Mouse (Mus musculus) CH12.LX (cell line): Measurements from ENCODE around the gene Hmgcl. TPM values are rescaled to one million over a fixed set of nuclear protein-coding genes. Genes with fewer than 3 reads are reported as not detected.
A peak's percentile ranks its signal among the peaks of the same experiment; 100 is the strongest.

Experiments used
- DNase-seq: peaks from one replicate; pipeline ENCODE4 v3.0.0-alpha.2; 2013; ENCODE audit errors: extremely low read depth
- H3K27ac ChIP-seq: 2 replicates; pipeline ENCODE4 v1.5.1; 2012; ENCODE audit warnings: low read depth, mild to moderate bottlenecking, control low read depth, moderate library complexity; ENCODE audit not compliant: insufficient read depth
- H3K27me3 ChIP-seq: replicated peaks from 2 replicates; pipeline ENCODE3; 2012; ENCODE audit warnings: inconsistent platforms
- H3K36me3 ChIP-seq, 2 experiments: replicated peaks in 1 of 2; 2 replicates each; pipeline versions ENCODE3 to v1.6.1; 2012; ENCODE audit warnings: inconsistent platforms in 1 of 2, low read length in 1 of 2, mild to moderate bottlenecking in 1 of 2, mixed read lengths in 1 of 2, moderate library complexity in 1 of 2; ENCODE audit not compliant: control insufficient read depth in 1 of 2, insufficient read depth in 1 of 2
- H3K4me1 ChIP-seq, 2 experiments: 2 replicates each; pipeline ENCODE4 v1.6.1; 2012; ENCODE audit warnings: inconsistent platforms in 1 of 2, moderate library complexity in 1 of 2; ENCODE audit not compliant: insufficient read depth in 2 of 2, control insufficient read depth in 1 of 2
- H3K4me2 ChIP-seq: 2 replicates; pipeline ENCODE4 v1.6.1; 2012; ENCODE audit warnings: low read depth, mild to moderate bottlenecking, control low read depth; ENCODE audit not compliant: poor library complexity, insufficient read depth, severe bottlenecking
- H3K4me3 ChIP-seq, 3 experiments: fragments of 150-350 bp in 1 of 3; sonication (generic) in 1 of 3; replicated peaks in 1 of 3; 2 replicates each; pipeline versions ENCODE3 to v1.5.1; 2011 to 2012; ENCODE audit warnings: low read depth in 2 of 3, low read length in 2 of 3, mild to moderate bottlenecking in 2 of 3, moderate library complexity in 2 of 3, control low read depth in 1 of 3, improper control_type of control experiment in 1 of 3, inconsistent platforms in 1 of 3, mixed read lengths in 1 of 3; ENCODE audit not compliant: poor library complexity in 1 of 3
- H3K79me2 ChIP-seq: replicated peaks from 2 replicates; pipeline ENCODE4 v1.6.1; 2012; ENCODE audit warnings: mild to moderate bottlenecking, moderate library complexity; ENCODE audit not compliant: control insufficient read depth, poor library complexity, insufficient read depth, severe bottlenecking; ENCODE audit errors: extremely low read depth
- H3K9ac ChIP-seq: 2 replicates; pipeline ENCODE4 v1.6.1; 2012; ENCODE audit warnings: low read depth, mild to moderate bottlenecking, control low read depth, moderate library complexity; ENCODE audit not compliant: insufficient read depth
- H3K9me3 ChIP-seq: replicated peaks from 2 replicates; pipeline ENCODE3; 2012; ENCODE audit warnings: low read length, inconsistent platforms, mixed read lengths
- BHLHE40 ChIP-seq: IDR thresholded peaks from 2 replicates; pipeline ENCODE4 v1.6.1; 2011; ENCODE audit warnings: mild to moderate bottlenecking, low read depth, low read length, improper control_type of control experiment
- CHD1 ChIP-seq: IDR thresholded peaks from 2 replicates; pipeline ENCODE4 v1.6.1; 2012; ENCODE audit warnings: low read depth, low read length, improper control_type of control experiment, inconsistent platforms
- CTCF ChIP-seq, 2 experiments: IDR thresholded peaks in 1 of 2; conservative IDR thresholded peaks in 1 of 2; 2 replicates each; pipeline ENCODE4 v1.5.1; 2011 to 2012; ENCODE audit warnings: low read depth in 2 of 2, low read length in 2 of 2, improper control_type of control experiment in 1 of 2, inconsistent platforms in 1 of 2, mild to moderate bottlenecking in 1 of 2, moderate library complexity in 1 of 2
- GABPA ChIP-seq: IDR thresholded peaks from 2 replicates; pipeline ENCODE4 v1.6.1; 2012; ENCODE audit warnings: low read depth, low read length, improper control_type of control experiment, inconsistent platforms; ENCODE audit not compliant: insufficient replicate concordance
- IRF4 ChIP-seq: IDR thresholded peaks from 2 replicates; pipeline ENCODE4 v1.6.1; 2014; ENCODE audit warnings: low read depth, mild to moderate bottlenecking, inconsistent platforms, low read length, improper control_type of control experiment
- JUN ChIP-seq: IDR thresholded peaks from 2 replicates; pipeline ENCODE4 v1.6.1; 2011; ENCODE audit warnings: low read depth, mild to moderate bottlenecking, low read length, improper control_type of control experiment, moderate library complexity; ENCODE audit not compliant: insufficient read depth
- MAFK ChIP-seq: IDR thresholded peaks from 2 replicates; pipeline ENCODE4 v1.6.1; 2011; ENCODE audit warnings: low read length, improper control_type of control experiment; ENCODE audit not compliant: insufficient replicate concordance
- MAX ChIP-seq: IDR thresholded peaks from 2 replicates; pipeline ENCODE4 v1.6.1; 2011; ENCODE audit warnings: low read length, improper control_type of control experiment
- MAZ ChIP-seq: IDR thresholded peaks from 2 replicates; pipeline ENCODE4 v1.6.1; 2012; ENCODE audit warnings: low read depth, mild to moderate bottlenecking, inconsistent platforms, low read length, improper control_type of control experiment, moderate library complexity
- MYC ChIP-seq: IDR thresholded peaks from 2 replicates; pipeline ENCODE4 v1.6.1; 2011; ENCODE audit warnings: low read depth, mild to moderate bottlenecking, improper control_type of control experiment, low read length
- PAX5 ChIP-seq: IDR thresholded peaks from 2 replicates; pipeline ENCODE4 v1.6.1; 2012; ENCODE audit warnings: low read length, inconsistent platforms, mixed read lengths
- POLR2A ChIP-seq: IDR thresholded peaks from 2 replicates; pipeline ENCODE4 v1.6.1; 2011; ENCODE audit warnings: low read depth, mild to moderate bottlenecking, improper control_type of control experiment, low read length
- RAD21 ChIP-seq: IDR thresholded peaks from 2 replicates; pipeline ENCODE4 v1.6.1; 2011; ENCODE audit warnings: low read depth, mild to moderate bottlenecking, low read length, improper control_type of control experiment, moderate library complexity
- SMC3 ChIP-seq: IDR thresholded peaks from 2 replicates; pipeline ENCODE4 v1.6.1; 2011; ENCODE audit warnings: low read depth, low read length, improper control_type of control experiment
- TCF12 ChIP-seq: IDR thresholded peaks from 2 replicates; pipeline ENCODE4 v1.6.1; 2014; ENCODE audit warnings: low read depth, mild to moderate bottlenecking, inconsistent platforms, low read length, improper control_type of control experiment
- ZC3H11A ChIP-seq: IDR thresholded peaks from 2 replicates; pipeline ENCODE4 v1.6.1; 2012; ENCODE audit warnings: low read depth, mild to moderate bottlenecking, inconsistent platforms, low read length, improper control_type of control experiment
- dilution Hi-C: fragments of 300-500 bp; cut with MboI; formaldehyde crosslinking; loops from 2 replicates; pipeline ENCODE4 v1.14.3; 2020; ENCODE audit warnings: low sequenced_read_pairs; ENCODE audit not compliant: extremely low pct_unique_long_range_greater_than_20kb, extremely low pct_ligation_motif_present
- in situ Hi-C: fragments of 300-500 bp; cut with MboI; formaldehyde crosslinking; loops from 3 replicates; pipeline ENCODE4 v1.14.3; 2019; ENCODE audit warnings: low sequenced_read_pairs, low pct_ligation_motif_present, low pct_unique_long_range_greater_than_20kb, mixed read lengths
- polyA plus RNA-seq: library from polyadenylated mRNA; unstranded; fragments of >175 nt; gene quantifications from 2 replicates; pipeline ENCODE4 v1.2.1, GENCODE M21; 2012; ENCODE audit warnings: low read depth; ENCODE audit not compliant: insufficient read length
- total RNA-seq, 2 experiments: library from RNA; depleted of rRNA; stranded (reverse); fragments of 300-350 nt in 1 of 2; fragments of >200 nt in 1 of 2; gene quantifications; 2 replicates each; pipeline ENCODE4 v1.2.3; 2012 to 2014

Gene Hmgcl
- total and polyA plus RNA-seq, 3 experiments: 27.2 to 42.7 (median 39.5) TPM

GRCm38 (mm10) chr4:136010586-136010985, 64.3 kb downstream of the Hmgcl start:
- DNase-seq: no peak
- TF ChIP-seq JUN (no peak), MAZ (no peak), POLR2A (no peak), ZC3H11A (no peak), MYC (no peak), CHD1 (no peak), PAX5 (no peak), BHLHE40 (no peak), MAFK (no peak), IRF4 (no peak), RAD21 (peak; percentile 57), GABPA (no peak), CTCF (conservative IDR thresholded peaks at IDR 0.05 in 1 of 2, IDR thresholded peaks at IDR 0.05 in 1 of 2; ENCODE audit: low read depth in 2 of 2, low read length in 2 of 2) (peak in 1 of 2 experiments; percentile 56; a peak in 2 of 4 replicates), SMC3 (peak; percentile 64), MAX (no peak), TCF12 (no peak)
- Histone ChIP-seq H3K79me2 (peaks cover 46% of the 10 kb centered on the region), H3K4me1 (peaks cover 3 to 16% of the 10 kb centered on the region in 2 experiments; a peak in 2 of 4 replicates), H3K4me2 (no peak overlapping the region), H3K36me3 (peaks cover 69 to 90% of the 10 kb centered on the region in 2 experiments), H3K27me3 (no peaks in the 10 kb centered on the region), H3K9ac (no peak overlapping the region), H3K9me3 (no peaks in the 10 kb centered on the region), H3K27ac (no peak overlapping the region), H3K4me3 (no peak overlapping the region)
- dilution Hi-C loops (no loop called here), in situ Hi-C loops (no loop called here)

Other genes starting within 250 kb of the Hmgcl start
- gene Il22ra1, start 218.3 kb upstream of the Hmgcl start, total RNA-seq (2012; rRNA removed): not detected in 2 replicates
- gene Il22ra1, start 218.3 kb upstream of the Hmgcl start, total RNA-seq (2014; rRNA removed): not detected in 2 replicates
- gene Il22ra1, start 218.3 kb upstream of the Hmgcl start, polyA plus RNA-seq: not detected in 2 replicates
- 0.04 TPM in 1 of 2 replicates, not detected in the other for gene Myom3, start 186.7 kb upstream of the Hmgcl start, total RNA-seq (2012; rRNA removed)
- gene Myom3, start 186.7 kb upstream of the Hmgcl start, total RNA-seq (2014; rRNA removed): not detected in 2 replicates
- not detected in 2 replicates for gene Myom3, start 186.7 kb upstream of the Hmgcl start, polyA plus RNA-seq
- 85.7 and 127 TPM in 2 replicates for gene Srsf10, start 90.7 kb upstream of the Hmgcl start, total RNA-seq (2012; rRNA removed)
- gene Srsf10, start 90.7 kb upstream of the Hmgcl start, total RNA-seq (2014; rRNA removed): 179 and 197 TPM in 2 replicates
- gene Srsf10, start 90.7 kb upstream of the Hmgcl start, polyA plus RNA-seq: 291 and 341 TPM in 2 replicates
- gene Pnrc2, start 72.6 kb upstream of the Hmgcl start, total RNA-seq (2012; rRNA removed): 22.2 and 30.5 TPM in 2 replicates
- 46.9 and 55.0 TPM in 2 replicates for gene Pnrc2, start 72.6 kb upstream of the Hmgcl start, total RNA-seq (2014; rRNA removed)
- gene Pnrc2, start 72.6 kb upstream of the Hmgcl start, polyA plus RNA-seq: 32.8 and 34.4 TPM in 2 replicates
- gene Cnr2, start 51.1 kb upstream of the Hmgcl start, total RNA-seq (2012; rRNA removed): 5.6 and 6.5 TPM in 2 replicates
- 13.5 and 13.8 TPM in 2 replicates for gene Cnr2, start 51.1 kb upstream of the Hmgcl start, total RNA-seq (2014; rRNA removed)
- 9.4 and 10.6 TPM in 2 replicates for gene Cnr2, start 51.1 kb upstream of the Hmgcl start, polyA plus RNA-seq
- gene Fuca1, start 25.7 kb upstream of the Hmgcl start, total RNA-seq (2012; rRNA removed): 63.2 and 77.6 TPM in 2 replicates
- gene Fuca1, start 25.7 kb upstream of the Hmgcl start, total RNA-seq (2014; rRNA removed): 28.6 and 32.6 TPM in 2 replicates
- gene Fuca1, start 25.7 kb upstream of the Hmgcl start, polyA plus RNA-seq: 66.5 and 71.5 TPM in 2 replicates
- gene Gale, start 17.3 kb downstream of the Hmgcl start, total RNA-seq (2012; rRNA removed): 39.4 and 40.5 TPM in 2 replicates
- 32.9 and 34.8 TPM in 2 replicates for gene Gale, start 17.3 kb downstream of the Hmgcl start, total RNA-seq (2014; rRNA removed)
- gene Gale, start 17.3 kb downstream of the Hmgcl start, polyA plus RNA-seq: 23.6 and 23.8 TPM in 2 replicates
- gene Lypla2, start 26.2 kb downstream of the Hmgcl start, total RNA-seq (2012; rRNA removed): 54.0 and 54.9 TPM in 2 replicates
- gene Lypla2, start 26.2 kb downstream of the Hmgcl start, total RNA-seq (2014; rRNA removed): 55.9 and 57.2 TPM in 2 replicates
- gene Lypla2, start 26.2 kb downstream of the Hmgcl start, polyA plus RNA-seq: 91.8 and 96.5 TPM in 2 replicates
- gene Pithd1, start 40.8 kb downstream of the Hmgcl start, total RNA-seq (2012; rRNA removed): 53.2 and 65.4 TPM in 2 replicates
- gene Pithd1, start 40.8 kb downstream of the Hmgcl start, total RNA-seq (2014; rRNA removed): 87.5 and 93.2 TPM in 2 replicates
- gene Pithd1, start 40.8 kb downstream of the Hmgcl start, polyA plus RNA-seq: 53.2 and 67.1 TPM in 2 replicates
- 45.8 and 52.2 TPM in 2 replicates for gene Eloa, start 75.3 kb downstream of the Hmgcl start, total RNA-seq (2012; rRNA removed)
- gene Eloa, start 75.3 kb downstream of the Hmgcl start, total RNA-seq (2014; rRNA removed): 64.9 and 66.0 TPM in 2 replicates
- gene Eloa, start 75.3 kb downstream of the Hmgcl start, polyA plus RNA-seq: 61.6 and 66.2 TPM in 2 replicates
- gene Rpl11, start 107.0 kb downstream of the Hmgcl start, total RNA-seq (2012; rRNA removed): 2,513 and 2,636 TPM in 2 replicates
- 1,648 and 1,661 TPM in 2 replicates for gene Rpl11, start 107.0 kb downstream of the Hmgcl start, total RNA-seq (2014; rRNA removed)
- 1,170 and 1,488 TPM in 2 replicates for gene Rpl11, start 107.0 kb downstream of the Hmgcl start, polyA plus RNA-seq
- 41.1 and 85.5 TPM in 2 replicates for gene Id3, start 197.0 kb downstream of the Hmgcl start, total RNA-seq (2012; rRNA removed)
- 96.0 and 116 TPM in 2 replicates for gene Id3, start 197.0 kb downstream of the Hmgcl start, total RNA-seq (2014; rRNA removed)
- gene Id3, start 197.0 kb downstream of the Hmgcl start, polyA plus RNA-seq: 17.6 and 18.3 TPM in 2 replicates
- 7.2 and 7.6 TPM in 2 replicates for gene E2f2, start 225.9 kb downstream of the Hmgcl start, total RNA-seq (2012; rRNA removed)
- gene E2f2, start 225.9 kb downstream of the Hmgcl start, total RNA-seq (2014; rRNA removed): 4.4 and 4.9 TPM in 2 replicates
- 3.9 and 6.1 TPM in 2 replicates for gene E2f2, start 225.9 kb downstream of the Hmgcl start, polyA plus RNA-seq